Mouse (Mus musculus) forebrain, embryonic 13.5 days (tissue): ENCODE results near the gene Disc1. TPM values are rescaled to one million over a fixed set of nuclear protein-coding genes. Genes with fewer than 3 reads are reported as not detected.

Experiments
- ATAC-seq: fragments of 200-750 bp; cut with Nextera tagmentation; 2 replicates; pipeline ENCODE4 v1.8.0; 2017
- H3K27ac ChIP-seq: fragments of 300-500 bp; sonication (generic); 2 replicates; pipeline ENCODE4 v1.5.1; 2015; ENCODE audit warnings: inconsistent platforms, mild to moderate bottlenecking, moderate library complexity
- H3K27me3 ChIP-seq: fragments of 300-500 bp; sonication (generic); 2 replicates; pipeline ENCODE4 v1.6.1; 2015; ENCODE audit warnings: mild to moderate bottlenecking, inconsistent platforms
- H3K36me3 ChIP-seq: fragments of 300-500 bp; sonication (generic); 2 replicates; pipeline ENCODE4 v1.6.1; 2015; ENCODE audit warnings: mild to moderate bottlenecking, inconsistent platforms; ENCODE audit not compliant: poor library complexity, severe bottlenecking
- H3K4me1 ChIP-seq: fragments of 300-500 bp; sonication (generic); 2 replicates; pipeline ENCODE4 v1.6.1; 2015; ENCODE audit warnings: inconsistent platforms
- H3K4me2 ChIP-seq: fragments of 300-500 bp; sonication (generic); 2 replicates; pipeline ENCODE4 v1.6.1; 2015; ENCODE audit warnings: inconsistent platforms, mild to moderate bottlenecking, moderate library complexity
- H3K4me3 ChIP-seq: fragments of 300-500 bp; sonication (generic); 2 replicates; pipeline ENCODE4 v1.5.1; 2015; ENCODE audit warnings: mild to moderate bottlenecking, inconsistent platforms
- H3K9ac ChIP-seq: fragments of 300-500 bp; sonication (generic); 2 replicates; pipeline ENCODE4 v1.6.1; 2015; ENCODE audit warnings: mild to moderate bottlenecking, inconsistent platforms
- H3K9me3 ChIP-seq: fragments of 300-500 bp; sonication (generic); replicated peaks from 2 replicates; pipeline ENCODE4 v1.6.1; 2016; ENCODE audit warnings: inconsistent platforms
- WGBS: fragments of 180-500 bp; shearing (Covaris S2); methylation state at CpG from one replicate; pipeline ENCODE4 v1.1.7; 2015; 5-methylcytosine and 5-hydroxymethylcytosine counted together
- polyA plus RNA-seq: library from polyadenylated mRNA; unstranded; fragments of >200 nt; fragmentation: Nextera tagmentation; extraction: Ambion mirVana; gene quantifications from 2 replicates; pipeline ENCODE4 v1.2.1, GENCODE M21; 2015

The Disc1 gene
- polyA plus RNA-seq, 1 experiment from 2014 or later, result 0.80 TPM

GRCm38 (mm10) chr8:125196573-125197094 lies 142.6 kb downstream of the Disc1 start:
- Histone ChIP-seq H3K9me3 (no peaks in the 10 kb centered on the region), H3K36me3 (no peaks in the 10 kb centered on the region), H3K4me1 (no peaks in the 10 kb centered on the region; the same call in 1 of the 2 replicates), H3K27me3 (0 out of 2 replicates have a peak, but pooled peaks cover 2% of the 10 kb centered on the region), H3K9ac (no peak overlapping the region), H3K27ac (no peak overlapping the region), H3K4me2 (no peak overlapping the region), H3K4me3 (no peak overlapping the region)
- ATAC-seq, result no peak
- 76% methylated on average over 14 of the region's 14 CpGs for WGBS

DNA sequence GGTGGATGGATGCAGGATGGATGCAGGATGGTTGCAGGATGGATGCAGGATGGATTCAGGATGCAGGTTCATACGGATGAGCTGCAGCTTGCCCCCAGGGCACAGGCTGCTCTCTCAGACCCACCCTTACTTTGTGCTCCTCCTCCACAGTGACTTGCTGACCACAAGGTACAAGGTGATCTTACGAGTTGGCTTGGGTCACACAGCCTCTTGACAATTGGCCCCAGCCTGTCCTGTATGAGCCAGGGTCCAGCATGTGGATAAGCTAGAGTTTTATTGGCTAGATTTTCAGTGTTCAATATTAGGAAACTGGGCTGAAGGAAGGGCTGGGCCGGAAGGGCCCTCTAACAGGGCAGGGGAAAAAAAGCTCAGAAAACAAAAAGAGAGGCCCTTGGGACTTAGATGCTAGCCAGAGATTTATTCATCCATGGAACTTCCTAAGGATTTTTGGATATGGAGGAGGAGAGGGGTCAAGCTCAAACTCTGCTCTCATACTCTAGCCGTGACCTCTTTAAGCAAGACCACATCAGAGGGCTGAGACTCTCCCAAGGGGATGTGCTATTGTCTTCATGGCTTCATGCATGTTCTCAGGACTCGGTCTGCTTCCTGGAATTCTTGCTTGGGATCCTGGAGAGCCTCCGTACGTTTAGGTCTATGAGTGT lies 143.5 kb downstream of the Disc1 start:
- 77% methylated on average over 7 of the region's 7 CpGs for WGBS
- Histone ChIP-seq H3K27me3 (0 out of 2 replicates have a peak, but pooled peaks cover 2% of the 10 kb centered on the region), H3K4me3 (no peak overlapping the region), H3K27ac (no peak overlapping the region), H3K9me3 (no peaks in the 10 kb centered on the region), H3K4me2 (no peak overlapping the region), H3K4me1 (no peaks in the 10 kb centered on the region; the same call in 1 of the 2 replicates), H3K9ac (no peak overlapping the region), H3K36me3 (no peaks in the 10 kb centered on the region)
- no peak for ATAC-seq

GRCm38 (mm10) chr8:125198420-125199196 lies 144.6 kb downstream of the Disc1 start:
- no peaks in the 10 kb centered on the region for H3K9me3 ChIP-seq
- no peak for ATAC-seq
- H3K27ac ChIP-seq, result no peak overlapping the region
- H3K4me1 ChIP-seq, result no peaks in the 10 kb centered on the region; the same call in 1 of the 2 replicates
- 80% methylated on average over 9 of the region's 9 CpGs for WGBS
- no peak overlapping the region for H3K9ac ChIP-seq
- no peak overlapping the region for H3K4me2 ChIP-seq
- H3K4me3 ChIP-seq, result no peak overlapping the region
- H3K36me3 ChIP-seq, result no peaks in the 10 kb centered on the region
- 0 out of 2 replicates have a peak, but pooled peaks cover 2% of the 10 kb centered on the region for H3K27me3 ChIP-seq

- Histone ChIP-seq H3K27me3 (0 out of 2 replicates have a peak, but pooled peaks cover 2% of the 10 kb centered on the region), H3K9ac (no peak overlapping the region), H3K27ac (no peak overlapping the region), H3K9me3 (no peaks in the 10 kb centered on the region), H3K4me1 (no peaks in the 10 kb centered on the region; the same call in 1 of the 2 replicates), H3K36me3 (no peaks in the 10 kb centered on the region), H3K4me2 (no peak overlapping the region), H3K4me3 (no peak overlapping the region)
- ATAC-seq, result no peak
- 72% methylated on average over 16 of the region's 16 CpGs for WGBS
Measured at GRCm38 (mm10) chr8:125199197-125199939, 145.4 kb downstream of the Disc1 start.

DNA sequence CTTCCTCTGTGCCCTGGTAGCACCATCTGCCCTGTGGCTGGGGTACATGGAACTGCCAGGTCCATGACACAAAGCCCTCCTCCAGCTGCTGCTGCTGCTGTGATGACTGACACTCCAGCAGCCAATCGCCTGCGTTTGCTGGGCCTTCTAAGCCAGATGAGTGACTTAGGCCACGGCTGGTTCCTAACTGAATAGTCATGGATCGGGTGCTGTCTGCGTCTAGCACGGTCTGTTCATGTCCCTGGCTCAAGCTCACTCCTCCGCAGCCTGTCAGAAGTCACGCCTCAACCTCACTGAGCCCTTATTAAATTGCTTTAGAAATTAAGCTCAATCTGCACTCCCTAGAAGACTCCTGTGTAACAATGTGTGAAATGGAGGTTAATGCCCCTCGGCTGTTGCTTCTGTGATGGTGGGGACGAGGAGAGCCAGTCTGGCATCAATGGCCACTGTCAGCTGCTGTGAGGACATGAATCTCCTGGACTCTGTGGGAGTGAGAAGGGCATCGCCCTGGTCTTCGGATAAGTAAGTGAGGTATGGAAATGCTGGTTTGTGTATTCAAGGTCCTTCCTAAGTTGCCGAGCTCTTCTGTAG lies 146.4 kb downstream of the Disc1 start:
- no peaks in the 10 kb centered on the region for H3K36me3 ChIP-seq
- H3K4me3 ChIP-seq, result no peak overlapping the region
- 0 out of 2 replicates have a peak, but pooled peaks cover 2% of the 10 kb centered on the region for H3K27me3 ChIP-seq
- H3K27ac ChIP-seq, result no peak overlapping the region
- 75% methylated on average over 13 of the region's 13 CpGs for WGBS
- H3K4me2 ChIP-seq, result no peak overlapping the region
- H3K9me3 ChIP-seq, result no peaks in the 10 kb centered on the region
- H3K4me1 ChIP-seq, result no peaks in the 10 kb centered on the region; the same call in 1 of the 2 replicates
- no peak overlapping the region for H3K9ac ChIP-seq
- ATAC-seq, result no peak

- no peak overlapping the region for H3K27ac ChIP-seq
- WGBS, result 94% methylated on average over 6 of the region's 6 CpGs
- H3K4me3 ChIP-seq, result no peak overlapping the region
- H3K27me3 ChIP-seq, result 0 out of 2 replicates have a peak, but pooled peaks cover 2% of the 10 kb centered on the region
- no peaks in the 10 kb centered on the region for H3K36me3 ChIP-seq
- no peaks in the 10 kb centered on the region; the same call in 1 of the 2 replicates for H3K4me1 ChIP-seq
- H3K9ac ChIP-seq, result no peak overlapping the region
- ATAC-seq, result no peak
- no peak overlapping the region for H3K4me2 ChIP-seq
- no peaks in the 10 kb centered on the region for H3K9me3 ChIP-seq
Measured at GRCm38 (mm10) chr8:125201650-125202049, 147.7 kb downstream of the Disc1 start.

- Histone ChIP-seq H3K27ac (no peak overlapping the region), H3K4me2 (no peak overlapping the region), H3K36me3 (no peaks in the 10 kb centered on the region), H3K4me1 (no peaks in the 10 kb centered on the region; the same call in 1 of the 2 replicates), H3K9ac (no peak overlapping the region), H3K4me3 (no peak overlapping the region), H3K9me3 (no peaks in the 10 kb centered on the region), H3K27me3 (0 out of 2 replicates have a peak, but pooled peaks cover 2% of the 10 kb centered on the region)
- 83% methylated on average over 9 of the region's 9 CpGs for WGBS
- no peak for ATAC-seq
Measured at GRCm38 (mm10) chr8:125203016-125203415, 149.0 kb downstream of the Disc1 start.

- Histone ChIP-seq H3K9me3 (no peaks in the 10 kb centered on the region), H3K36me3 (no peaks in the 10 kb centered on the region), H3K27ac (no peak overlapping the region), H3K4me3 (no peak overlapping the region), H3K4me1 (no peaks in the 10 kb centered on the region), H3K27me3 (no peaks in the 10 kb centered on the region), H3K4me2 (no peak overlapping the region), H3K9ac (no peak overlapping the region)
- no peak for ATAC-seq
- 90% methylated on average over 4 of the region's 4 CpGs for WGBS
Measured at GRCm38 (mm10) chr8:125205556-125205955, 151.6 kb downstream of the Disc1 start.

DNA sequence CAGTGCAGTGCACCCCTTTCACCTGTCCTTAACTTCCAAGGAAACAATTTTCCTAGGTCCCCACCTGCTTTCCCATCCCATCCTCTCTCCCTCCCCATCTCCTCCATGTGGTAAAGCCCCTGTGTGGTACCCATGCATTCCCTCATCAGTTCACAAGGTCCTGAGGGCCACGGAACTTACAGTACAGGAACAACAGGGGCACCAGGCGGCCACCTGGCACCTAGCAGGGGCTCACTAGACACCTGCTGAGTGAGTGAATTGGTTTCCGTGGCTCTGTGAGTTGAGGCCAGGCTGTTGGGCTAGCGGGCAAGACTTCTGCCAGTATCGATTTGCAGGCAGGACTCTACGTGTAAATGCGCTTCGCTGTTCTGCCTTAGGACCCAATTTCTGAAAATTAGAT lies 152.4 kb downstream of the Disc1 start:
- Histone ChIP-seq H3K9me3 (no peaks in the 10 kb centered on the region), H3K27ac (no peak overlapping the region), H3K9ac (no peak overlapping the region), H3K4me2 (no peak overlapping the region), H3K4me3 (no peak overlapping the region), H3K27me3 (no peaks in the 10 kb centered on the region), H3K4me1 (no peaks in the 10 kb centered on the region), H3K36me3 (no peaks in the 10 kb centered on the region)
- WGBS, result 71% methylated on average over 8 of the region's 8 CpGs
- no peak for ATAC-seq

DNA sequence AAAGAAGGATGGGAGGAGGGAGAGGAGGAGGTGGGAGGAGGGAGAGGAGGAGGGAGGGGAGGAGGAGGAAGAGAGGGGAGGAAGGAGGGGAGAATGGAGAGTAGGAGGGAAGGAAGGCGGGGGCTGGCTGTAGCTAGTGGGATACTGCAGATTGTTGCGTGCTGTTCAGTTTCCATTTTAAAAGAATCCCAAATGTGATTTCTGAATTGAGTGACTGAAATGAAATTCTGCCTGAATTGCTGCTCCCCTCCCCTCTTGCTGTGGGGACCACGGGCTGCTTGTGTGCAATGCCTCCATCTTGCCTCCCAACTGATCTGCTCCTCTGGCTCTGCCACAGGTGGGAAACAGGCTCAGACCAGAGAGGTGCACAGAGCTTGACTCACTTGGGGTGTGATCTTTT lies 153.0 kb downstream of the Disc1 start:
- 0 out of 2 replicates have a peak, but pooled peaks cover 5% of the 10 kb centered on the region for H3K4me1 ChIP-seq
- H3K4me2 ChIP-seq, result no peak overlapping the region
- H3K4me3 ChIP-seq, result no peak overlapping the region
- WGBS, result 78% methylated on average over 3 of the region's 3 CpGs
- H3K27ac ChIP-seq, result no peak overlapping the region
- no peaks in the 10 kb centered on the region for H3K27me3 ChIP-seq
- no peaks in the 10 kb centered on the region for H3K9me3 ChIP-seq
- H3K9ac ChIP-seq, result no peak overlapping the region
- H3K36me3 ChIP-seq, result no peaks in the 10 kb centered on the region
- no peak for ATAC-seq

DNA sequence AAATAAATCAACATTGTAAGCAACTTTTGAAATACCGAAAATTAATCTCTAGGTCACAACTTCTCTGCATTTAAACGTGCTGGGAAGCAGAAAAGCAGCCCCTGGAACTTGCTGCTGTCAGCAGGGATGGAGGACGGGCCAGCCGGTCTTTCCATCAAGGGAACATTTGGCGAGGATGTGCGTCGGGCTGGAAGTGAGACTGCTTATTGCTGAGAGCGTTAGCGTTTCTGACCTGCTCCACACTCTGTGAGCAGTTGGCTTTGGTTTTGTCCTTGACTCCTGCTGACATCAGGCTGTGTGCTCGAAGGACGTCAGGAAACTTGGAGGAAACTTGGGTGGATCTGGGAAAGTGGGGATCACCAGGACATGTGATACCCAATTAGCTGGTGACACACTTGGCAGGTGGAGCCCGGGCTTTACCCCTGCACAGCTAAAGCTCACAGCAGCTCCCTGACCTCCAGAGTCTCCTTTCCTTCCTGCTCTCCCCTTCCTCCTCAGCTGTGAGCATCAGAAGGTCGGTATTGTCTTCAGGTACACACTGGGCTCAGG lies 158.7 kb downstream of the Disc1 start:
- 43% methylated on average over 13 of the region's 13 CpGs for WGBS
- H3K4me3 ChIP-seq, result no peak overlapping the region
- H3K9me3 ChIP-seq, result no peaks in the 10 kb centered on the region
- H3K4me2 ChIP-seq, result no peak overlapping the region
- peaks cover 12% of the 10 kb centered on the region; the same call in 1 of the 2 replicates for H3K27me3 ChIP-seq
- no peak overlapping the region for H3K27ac ChIP-seq
- H3K36me3 ChIP-seq, result no peaks in the 10 kb centered on the region
- H3K4me1 ChIP-seq, result peaks cover 12% of the 10 kb centered on the region
- H3K9ac ChIP-seq, result no peak overlapping the region
- no peak for ATAC-seq
